Mouse (Mus musculus): ENCODE measurements at regions not wholly inside any gene's neighbourhood (a gene's known extent, or its start where the extent isn't known, plus 50 kb on each side); places are given as distances from the start of the nearest gene placed in this dataset.

DNA sequence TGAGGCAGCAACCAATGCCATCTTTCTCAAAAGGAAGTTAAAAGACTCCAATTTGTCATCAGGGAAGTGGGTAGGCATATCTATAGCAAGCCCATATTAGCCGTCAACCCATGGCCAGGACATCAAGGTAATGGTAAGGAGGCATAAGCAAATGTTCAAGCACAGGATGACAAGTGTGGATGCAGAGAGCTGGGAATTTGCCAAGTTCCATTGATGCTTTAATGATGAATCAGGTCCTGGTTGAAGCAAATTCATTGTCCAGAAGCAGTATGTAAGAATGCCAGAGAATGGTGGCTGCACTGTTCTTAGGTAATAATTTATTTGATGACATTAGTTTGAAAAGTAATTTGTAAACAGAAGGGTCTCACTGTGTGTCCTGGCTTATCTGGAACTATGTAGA, 734.8 kb downstream of the Inhba start:
- in situ Hi-C loops (cut with MboI, MseI): no loop called here

GRCm38 (mm10) chr13:16756264-16756663, 744.6 kb downstream of the Inhba start:
- in situ Hi-C loops (cut with MboI, MseI): no loop called here

DNA sequence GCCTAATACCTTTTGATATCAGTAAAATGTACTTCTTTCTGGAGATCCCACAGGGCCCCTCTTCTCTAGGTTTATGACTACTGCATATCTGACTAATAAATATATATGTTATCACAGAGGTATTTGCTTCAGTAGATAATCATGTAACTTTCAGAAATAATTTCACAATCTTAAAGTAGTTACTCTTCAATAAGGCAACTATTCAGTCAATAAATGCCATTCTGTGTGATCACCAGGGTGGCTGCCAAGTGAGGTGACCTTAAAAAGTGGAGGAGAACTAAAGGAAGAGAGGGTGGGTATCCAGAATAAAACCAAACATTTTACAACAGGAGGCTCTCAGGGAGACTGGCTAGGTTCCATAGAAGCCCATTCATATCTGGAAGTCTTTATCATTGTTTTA, 748.4 kb downstream of the Inhba start:
- in situ Hi-C loops (cut with MboI, MseI): no loop called here

- in situ Hi-C loops (cut with MboI, MseI): no loop called here
Measured at GRCm38 (mm10) chr13:16761415-16761814, 749.8 kb downstream of the Inhba start.

DNA sequence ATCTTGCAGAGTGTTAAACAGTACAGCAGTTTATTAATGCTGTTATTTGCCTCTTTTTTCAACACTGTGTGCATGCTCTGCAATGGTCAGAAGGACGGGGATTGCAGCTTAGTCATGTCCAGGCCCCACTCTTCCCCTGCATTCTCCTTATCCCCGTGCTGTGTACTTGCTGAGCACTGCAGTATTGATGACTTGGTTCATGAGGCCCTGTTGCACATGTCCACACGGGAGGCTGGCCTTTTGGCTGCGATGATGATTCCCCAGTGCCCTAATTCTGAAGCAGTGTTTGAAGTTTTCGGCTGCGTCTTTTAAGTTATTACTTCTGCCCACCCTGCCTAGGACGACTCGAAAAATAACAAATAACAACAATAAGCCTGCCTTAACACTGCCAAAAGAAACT, 750.7 kb downstream of the Inhba start:
- in situ Hi-C loops (cut with MboI, MseI): no loop called here

DNA sequence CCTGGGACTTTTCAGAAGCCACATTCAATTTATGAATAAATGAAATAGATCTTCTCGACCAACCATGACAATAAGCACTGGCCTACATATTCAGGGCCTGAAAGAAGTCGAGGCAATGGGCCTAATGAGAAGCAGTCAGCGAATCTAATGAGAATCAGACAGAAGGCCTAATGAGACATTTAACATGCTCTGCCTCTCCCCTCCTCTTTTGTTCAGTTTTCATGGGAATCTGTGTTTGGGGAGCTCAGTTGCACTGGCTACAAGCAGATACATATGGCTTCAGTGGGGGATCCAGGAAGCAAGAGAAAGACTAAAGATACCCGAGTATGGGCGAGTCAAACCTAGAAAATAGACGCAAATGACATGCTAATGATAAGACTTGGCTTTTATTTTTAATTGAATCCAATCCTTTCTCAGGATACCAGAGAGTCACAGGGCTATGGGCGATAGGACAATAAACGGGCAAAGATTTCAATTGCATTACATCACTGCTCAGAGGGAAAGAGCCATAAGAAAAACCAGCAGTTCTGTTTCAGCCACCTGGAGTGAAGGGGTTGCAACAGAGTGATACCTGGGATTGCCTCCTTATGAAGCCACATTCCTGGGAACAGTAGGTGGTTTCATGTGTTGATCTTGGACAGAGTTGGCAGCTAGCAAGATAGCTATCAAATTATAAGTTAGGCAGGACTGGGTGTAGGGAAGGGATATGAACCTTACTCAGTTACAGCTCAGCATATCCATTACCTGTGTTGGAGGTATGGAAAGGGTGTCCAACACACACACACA, 751.3 kb downstream of the Inhba start:
- in situ Hi-C loops (cut with MboI, MseI): no loop called here

GRCm38 (mm10) chr13:16763746-16764145, 752.1 kb downstream of the Inhba start:
- in situ Hi-C loops (cut with MboI, MseI): no loop called here

DNA sequence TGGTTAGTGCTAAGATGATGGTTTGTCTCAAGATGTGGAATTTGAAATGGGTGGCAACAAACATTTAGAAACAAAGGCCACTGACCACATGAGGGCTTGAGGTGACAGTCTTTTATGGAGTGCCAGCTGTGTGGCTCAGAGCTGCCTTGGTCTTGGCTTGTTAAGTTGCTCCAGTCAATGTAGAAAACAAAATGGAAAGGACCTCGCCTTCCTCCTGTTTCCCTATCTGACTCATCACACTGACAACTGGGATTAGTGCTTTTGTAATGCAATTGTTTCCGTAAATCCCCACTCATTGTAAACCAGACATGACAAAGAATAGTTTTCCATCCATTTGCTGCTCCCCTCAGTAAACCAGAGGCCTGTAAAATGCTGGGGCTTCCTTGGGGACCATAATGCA, 757.8 kb downstream of the Inhba start:
- in situ Hi-C loops (cut with MboI, MseI): no loop called here

GRCm38 (mm10) chr13:16769848-16770422, 758.3 kb downstream of the Inhba start:
- in situ Hi-C loops (cut with MboI, MseI): no loop called here

DNA sequence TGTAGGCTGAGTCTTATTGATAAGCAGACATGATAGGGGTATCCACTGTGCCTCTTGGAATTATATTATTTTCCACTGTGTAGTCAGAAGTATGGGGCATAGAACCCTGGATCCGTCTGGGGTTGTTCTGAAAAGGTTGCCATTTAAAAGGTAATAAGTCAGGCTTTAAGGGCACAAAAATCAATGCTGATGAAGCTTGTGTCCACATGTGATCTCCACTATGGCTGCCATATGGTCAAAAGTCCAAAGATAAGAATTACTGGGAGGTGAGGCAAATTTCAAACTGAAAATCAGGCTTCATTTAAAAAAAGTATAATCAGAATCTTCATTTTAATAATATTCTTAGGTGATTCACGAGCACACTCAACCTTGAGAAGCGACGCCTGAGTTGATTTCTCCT, 760.2 kb downstream of the Inhba start:
- in situ Hi-C loops (cut with MboI, MseI): no loop called here

DNA sequence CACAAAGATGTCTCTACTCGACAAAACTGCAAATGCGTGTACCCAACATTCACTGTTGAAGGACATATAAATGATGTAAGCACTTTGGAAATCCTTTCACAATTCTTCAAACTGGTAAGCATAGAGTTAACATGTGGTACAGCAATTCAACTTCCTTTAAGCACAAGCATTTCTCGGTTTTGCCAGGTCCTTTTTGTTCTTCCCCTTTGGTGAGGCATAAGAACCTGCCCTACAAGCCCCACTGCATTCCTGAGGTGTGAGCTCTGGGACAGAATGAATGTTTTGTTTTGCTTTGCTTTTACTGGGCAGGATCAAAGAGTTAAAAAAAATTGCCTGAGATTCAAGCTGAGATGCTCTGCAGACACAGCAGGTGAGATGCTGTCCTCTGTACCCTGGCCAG, 793.9 kb downstream of the Inhba start:
- in situ Hi-C loops (cut with MboI, MseI): no loop called here

Data from T-helper 1 cell (primary cell).